Mouse (Mus musculus) urinary bladder, adult 2 months (tissue): ENCODE results near the gene Lrrc61. TPM values are rescaled to one million over a fixed set of nuclear protein-coding genes. Genes with fewer than 3 reads are reported as not detected.
A peak's percentile ranks its signal among the peaks of the same experiment; 100 is the strongest.

Experiments used
- DNase-seq: peaks from one replicate; pipeline ENCODE4 v3.0.0; 2022; ENCODE audit warnings: low spot score
- polyA plus RNA-seq: library from polyadenylated mRNA; depleted of rRNA; stranded (reverse); fragments of >200 nt; gene quantifications from 2 replicates; pipeline ENCODE4 v1.2.3, GENCODE M21; 2012; rRNA removed

Gene Lrrc61
- polyA plus RNA-seq, 1 experiment = 13.4 TPM

- no peak for DNase-seq
These were observed 37.3 kb downstream of the Lrrc61 start for GRCm38 (mm10) chr6:48591871-48592270.

- DNase-seq = peak; percentile 97
These were observed 38.8 kb downstream of the Lrrc61 start, which contains the start of the genes Repin1 and Gm44965 for GRCm38 (mm10) chr6:48593158-48594042. Gene Repin1 (plus strand): TSS chr6:48593883. Gene Gm44965 (plus strand): TSS chr6:48593941.

GRCm38 (mm10) chr6:48594043-48594738, 39.6 kb downstream of the Lrrc61 start:
- DNase-seq = no peak

GRCm38 (mm10) chr6:48595278-48595677, 40.7 kb downstream of the Lrrc61 start:
- DNase-seq = no peak

DNA sequence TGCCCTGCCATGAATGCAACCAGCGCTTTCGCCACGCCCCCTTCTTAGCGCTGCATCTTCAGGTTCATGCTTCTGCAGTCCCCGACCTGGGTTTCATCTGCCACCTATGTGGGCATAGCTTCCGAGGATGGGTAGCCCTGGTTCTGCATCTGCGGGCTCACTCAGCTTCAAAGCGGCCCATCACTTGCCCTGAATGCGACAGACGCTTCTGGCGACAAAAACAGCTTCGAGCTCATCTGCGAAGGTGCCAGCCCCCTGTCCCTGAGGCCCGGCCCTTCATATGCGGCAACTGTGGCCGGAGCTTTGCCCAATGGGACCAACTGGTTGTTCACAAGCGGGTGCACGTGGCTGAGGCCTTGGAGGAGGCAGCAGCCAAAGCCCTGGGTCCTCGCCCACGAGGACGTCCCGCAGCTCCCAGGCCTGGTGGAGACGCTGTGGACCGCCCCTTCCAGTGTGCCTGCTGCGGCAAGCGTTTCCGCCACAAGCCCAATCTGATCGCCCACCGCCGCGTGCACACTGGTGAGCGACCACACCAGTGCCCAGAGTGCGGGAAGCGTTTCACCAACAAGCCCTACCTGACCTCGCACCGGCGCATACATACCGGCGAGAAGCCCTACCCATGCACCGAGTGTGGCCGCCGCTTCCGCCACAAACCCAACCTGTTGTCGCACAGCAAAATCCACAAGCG, 42.1 kb downstream of the Lrrc61 start:
- DNase-seq = no peak

DNA sequence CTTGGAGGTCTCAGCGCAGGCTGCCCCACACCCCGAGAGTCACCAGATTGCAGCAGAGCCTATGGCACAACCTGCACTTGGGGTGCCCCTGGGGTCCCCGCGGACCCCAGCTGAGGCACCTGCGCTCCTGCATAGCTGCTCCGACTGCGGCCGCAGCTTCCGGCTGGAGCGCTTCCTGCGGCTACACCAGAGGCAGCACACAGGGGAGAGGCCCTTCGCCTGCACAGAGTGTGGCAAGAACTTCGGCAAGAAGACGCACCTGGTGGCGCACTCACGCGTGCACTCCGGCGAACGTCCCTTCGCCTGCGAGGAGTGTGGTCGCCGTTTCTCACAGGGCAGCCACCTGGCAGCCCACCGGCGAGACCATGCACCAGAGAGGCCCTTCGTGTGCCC, 42.6 kb downstream of the Lrrc61 start:
- DNase-seq = no peak

GRCm38 (mm10) chr6:48600594-48600993, 46.0 kb downstream of the Lrrc61 start:
- DNase-seq = no peak

- DNase-seq = peak; percentile 96
These were observed 46.9 kb downstream of the Lrrc61 start, which contains the start of gene Zfp775 for GRCm38 (mm10) chr6:48601271-48602079. Gene Zfp775 (plus strand): TSS chr6:48602063.

DNA sequence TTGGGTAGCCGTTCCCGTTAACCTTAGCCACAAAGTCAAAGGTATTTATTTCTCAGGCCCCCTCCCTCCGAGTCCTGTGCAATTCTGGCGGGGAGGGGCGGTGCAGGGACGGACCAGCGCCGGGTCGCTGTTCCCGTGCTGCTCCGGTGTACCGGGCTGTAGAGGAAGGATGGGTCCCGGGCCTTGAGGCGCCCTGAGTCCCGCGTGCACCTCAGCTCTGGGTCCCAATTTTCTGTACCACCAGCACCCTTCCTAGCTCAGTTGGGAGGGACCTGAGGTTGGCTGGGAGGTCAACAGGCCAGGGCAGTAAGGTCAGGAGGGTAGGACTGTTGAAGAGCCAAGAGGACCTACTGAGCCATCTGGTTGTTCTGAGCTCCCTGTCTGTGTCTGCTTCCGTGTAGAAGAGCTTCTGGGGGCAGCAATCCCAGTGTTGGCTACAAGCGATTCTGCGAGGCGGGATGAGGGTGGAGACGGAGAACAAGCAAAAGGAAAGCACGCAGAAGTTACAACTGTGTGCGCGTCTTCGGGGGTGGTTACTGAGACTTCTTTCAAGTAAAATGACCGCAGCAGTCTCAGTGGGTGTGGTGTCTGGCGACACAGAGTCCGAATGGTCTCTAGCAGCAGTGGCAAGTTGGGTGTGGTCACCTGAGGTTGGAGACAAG, 47.6 kb downstream of the Lrrc61 start:
- no peak for DNase-seq

DNA sequence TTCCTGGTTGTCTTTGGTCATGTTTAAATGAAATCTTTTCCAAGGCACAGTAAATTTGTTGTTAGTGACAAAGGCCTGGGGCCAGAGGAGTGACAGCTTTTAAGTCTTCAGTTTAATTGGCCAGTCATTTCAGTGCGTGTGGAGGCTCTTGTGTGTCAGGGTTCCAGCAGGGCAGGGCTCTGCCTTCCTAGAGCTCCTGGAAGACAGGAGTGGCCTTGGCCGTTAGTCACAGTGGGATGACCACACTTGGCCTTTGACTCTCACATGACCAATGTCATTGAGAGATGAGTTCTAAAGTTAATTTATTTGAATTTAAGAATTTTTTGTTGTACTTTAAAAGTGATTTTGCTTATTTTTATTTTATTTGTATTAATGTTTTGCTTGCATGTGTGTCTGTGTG, 53.5 kb downstream of the Lrrc61 start:
- DNase-seq = no peak

DNA sequence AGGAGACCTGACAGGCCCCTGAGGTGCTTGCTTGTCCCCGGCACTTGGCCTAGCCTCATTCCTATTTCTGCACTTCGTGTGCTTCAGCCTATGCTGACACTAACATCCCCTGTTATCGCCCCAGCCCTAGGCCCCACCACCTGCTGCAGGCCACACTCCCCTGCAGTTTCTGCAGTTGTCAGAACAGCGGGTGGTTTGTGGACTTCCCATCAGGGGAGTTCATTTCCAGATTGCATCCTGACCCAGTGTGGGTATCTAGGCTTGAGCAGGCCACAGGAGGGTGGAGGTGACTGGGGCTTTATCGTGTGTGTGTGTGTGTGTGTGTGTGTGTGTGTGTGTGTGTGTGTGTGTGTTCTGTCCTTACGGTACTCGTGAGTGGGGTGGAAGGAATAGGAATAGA, 54.9 kb downstream of the Lrrc61 start:
- DNase-seq = no peak

DNA sequence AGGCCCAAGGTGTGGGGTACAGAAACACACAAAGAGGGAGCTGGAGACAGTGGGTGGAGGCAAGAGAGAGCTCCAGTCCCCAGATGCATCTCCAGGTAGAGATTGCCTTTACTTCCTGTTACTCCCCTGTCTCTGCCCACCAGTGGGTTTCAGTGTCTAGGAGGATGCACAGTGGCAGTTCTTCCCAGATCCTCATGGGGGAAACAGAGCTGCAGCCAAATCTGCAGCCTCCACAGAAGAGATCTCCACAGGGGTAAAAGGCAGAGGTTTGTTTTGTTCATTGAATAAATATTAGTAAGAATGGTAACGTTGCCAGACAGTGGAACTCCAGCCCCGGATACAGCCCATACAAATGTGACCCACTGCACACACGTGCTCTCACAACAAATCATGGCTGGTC, 56.1 kb downstream of the Lrrc61 start:
- no peak for DNase-seq

GRCm38 (mm10) chr6:48613464-48613863, 58.9 kb downstream of the Lrrc61 start:
- no peak for DNase-seq

GRCm38 (mm10) chr6:48614756-48615155, 60.2 kb downstream of the Lrrc61 start:
- DNase-seq = no peak

DNA sequence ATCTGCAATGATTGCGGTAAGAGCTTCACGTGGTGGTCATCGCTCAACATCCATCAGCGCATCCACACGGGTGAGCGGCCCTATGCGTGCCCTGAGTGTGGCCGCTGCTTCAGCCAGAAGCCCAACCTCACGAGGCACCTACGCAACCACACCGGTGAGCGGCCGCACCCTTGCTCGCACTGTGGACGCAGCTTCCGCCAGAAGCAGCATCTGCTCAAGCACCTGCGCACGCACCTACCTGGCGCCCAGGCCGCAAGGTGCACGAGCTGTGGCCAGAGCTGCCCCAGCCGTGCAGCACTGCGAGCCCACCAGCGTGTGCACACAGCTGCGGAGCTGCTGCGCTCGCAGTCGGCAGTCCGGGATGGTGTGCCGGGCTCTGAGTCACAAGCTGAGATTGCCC, 65.4 kb downstream of the Lrrc61 start:
- DNase-seq = no peak

Other genes with a start within 250 kb of the Lrrc61 start
- 21.3 and 21.9 TPM in 2 replicates for gene Krba1, start 159.2 kb upstream of the Lrrc61 start, polyA plus RNA-seq
- gene Zfp467, start 109.0 kb upstream of the Lrrc61 start, polyA plus RNA-seq = 55.6 and 64.6 TPM in 2 replicates
- 1.5 and 1.8 TPM in 2 replicates for gene Sspo, start 106.6 kb upstream of the Lrrc61 start, polyA plus RNA-seq
- 50.0 and 56.9 TPM in 2 replicates for gene Atp6v0e2, start 17.2 kb upstream of the Lrrc61 start, polyA plus RNA-seq
- gene Rarres2, start 18.0 kb downstream of the Lrrc61 start, polyA plus RNA-seq = 374 and 453 TPM in 2 replicates
- gene Gm45021, start 34.8 kb downstream of the Lrrc61 start, polyA plus RNA-seq = 0.47 and 0.56 TPM in 2 replicates
- gene Repin1, start 39.1 kb downstream of the Lrrc61 start, polyA plus RNA-seq = 45.0 and 45.4 TPM in 2 replicates
- not detected in 2 replicates for gene Gm44965, start 39.1 kb downstream of the Lrrc61 start, polyA plus RNA-seq
- 4.6 and 7.7 TPM in 2 replicates for gene Zfp775, start 47.3 kb downstream of the Lrrc61 start, polyA plus RNA-seq
- gene AI854703, start 72.0 kb downstream of the Lrrc61 start, polyA plus RNA-seq = 5.7 and 6.2 TPM in 2 replicates
- gene Gimap8, start 92.4 kb downstream of the Lrrc61 start, polyA plus RNA-seq = 6.2 and 8.1 TPM in 2 replicates
- gene Gimap9, start 121.3 kb downstream of the Lrrc61 start, polyA plus RNA-seq = 5.6 and 6.9 TPM in 2 replicates
- 19.0 and 19.1 TPM in 2 replicates for gene Gimap4, start 129.8 kb downstream of the Lrrc61 start, polyA plus RNA-seq
- gene Gimap6, start 153.4 kb downstream of the Lrrc61 start, polyA plus RNA-seq = 22.4 and 25.3 TPM in 2 replicates
- 1.3 and 1.8 TPM in 2 replicates for gene Gm28053, start 163.8 kb downstream of the Lrrc61 start, polyA plus RNA-seq
- 0.65 and 1.0 TPM in 2 replicates for gene Gimap7, start 163.8 kb downstream of the Lrrc61 start, polyA plus RNA-seq
- 3.0 and 5.5 TPM in 2 replicates for gene Gimap1, start 184.3 kb downstream of the Lrrc61 start, polyA plus RNA-seq
- 6.1 and 7.7 TPM in 2 replicates for gene Gimap5, start 191.4 kb downstream of the Lrrc61 start, polyA plus RNA-seq
- gene Gimap3, start 216.1 kb downstream of the Lrrc61 start, polyA plus RNA-seq = 5.4 and 7.9 TPM in 2 replicates